Mouse (Mus musculus) stomach, embryonic 14.5 days (tissue): ENCODE measurements around the gene Dip2b. TPM values are rescaled to one million over a fixed set of nuclear protein-coding genes. Genes with fewer than 3 reads are reported as not detected.
A peak's percentile ranks its signal among the peaks of the same experiment; 100 is the strongest.

Experiments used
- ATAC-seq: fragments of 200-750 bp; cut with Nextera tagmentation; 2 replicates; pipeline ENCODE4 v1.8.0; 2017; ENCODE audit warnings: low read depth, moderate TSS enrichment; ENCODE audit not compliant: insufficient number of reproducible peaks, insufficient read depth, low FRiP score
- H3K27ac ChIP-seq: fragments of 300-500 bp; sonication (generic); 2 replicates; pipeline ENCODE4 v1.5.1; 2014; ENCODE audit warnings: mild to moderate bottlenecking, low read length, moderate library complexity, mixed read lengths
- H3K27me3 ChIP-seq: fragments of 300-500 bp; sonication (generic); 2 replicates; pipeline ENCODE4 v1.6.1; 2014; ENCODE audit warnings: low read length, control low read depth, mixed read lengths; ENCODE audit not compliant: control insufficient read depth, insufficient read depth
- H3K36me3 ChIP-seq: fragments of 300-500 bp; sonication (generic); 2 replicates; pipeline ENCODE4 v1.6.1; 2014; ENCODE audit warnings: mild to moderate bottlenecking, control low read depth, low read length, moderate library complexity, mixed read lengths; ENCODE audit not compliant: control insufficient read depth, insufficient read depth
- H3K4me1 ChIP-seq: fragments of 300-500 bp; sonication (generic); 2 replicates; pipeline ENCODE4 v1.6.1; 2014; ENCODE audit warnings: low read length, control low read depth, mixed read lengths; ENCODE audit not compliant: control insufficient read depth, insufficient read depth
- H3K4me2 ChIP-seq: fragments of 300-500 bp; sonication (generic); replicated peaks from 2 replicates; pipeline ENCODE4 v1.6.1; 2014; ENCODE audit warnings: low read depth, low read length, control low read depth
- H3K4me3 ChIP-seq: fragments of 300-500 bp; sonication (generic); 2 replicates; pipeline ENCODE4 v1.5.1; 2014; ENCODE audit warnings: low read depth, low read length, control low read depth
- H3K9ac ChIP-seq: fragments of 300-500 bp; sonication (generic); replicated peaks from 2 replicates; pipeline ENCODE4 v1.6.1; 2014; ENCODE audit warnings: low read depth, mild to moderate bottlenecking, control low read depth, low read length, moderate library complexity, mixed read lengths
- H3K9me3 ChIP-seq: fragments of 300-500 bp; sonication (generic); 2 replicates; pipeline ENCODE4 v1.6.1; 2016; ENCODE audit warnings: low read depth, low read length, control low read depth; ENCODE audit not compliant: control insufficient read depth
- WGBS: fragments of 180-500 bp; shearing (Covaris S2); extraction: QIAGEN DNeasy Blood & Tissue Kit; methylation state at CpG from one replicate; pipeline ENCODE4 v1.1.7; 2014; 5-methylcytosine and 5-hydroxymethylcytosine counted together
- polyA plus RNA-seq: library from polyadenylated mRNA; unstranded; fragments of >200 nt; fragmentation: Nextera tagmentation; extraction: Ambion mirVana; gene quantifications from 2 replicates; pipeline ENCODE4 v1.2.1, GENCODE M21; 2014

Gene Dip2b
- polyA plus RNA-seq, 1 experiment from 2014 or later = 18.2 TPM

- H3K4me3 ChIP-seq = no peak overlapping the region
- 17% methylated on average over 5 of the region's 5 CpGs for WGBS
- no peak overlapping the region for H3K27ac ChIP-seq
- no peak overlapping the region for H3K4me2 ChIP-seq
- no peak overlapping the region for H3K9ac ChIP-seq
- H3K36me3 ChIP-seq = no peaks in the 10 kb centered on the region
- H3K9me3 ChIP-seq = no peaks in the 10 kb centered on the region
- ATAC-seq = no peak
- no peaks in the 10 kb centered on the region for H3K27me3 ChIP-seq
- H3K4me1 ChIP-seq = no peaks in the 10 kb centered on the region
These were observed 15.5 kb upstream of the Dip2b start for GRCm38 (mm10) chr15:100022923-100023322.

- no peaks in the 10 kb centered on the region for H3K36me3 ChIP-seq
- H3K27me3 ChIP-seq = no peaks in the 10 kb centered on the region
- H3K4me1 ChIP-seq = no peaks in the 10 kb centered on the region
- H3K4me2 ChIP-seq = no peak overlapping the region
- no peak overlapping the region for H3K4me3 ChIP-seq
- no peaks in the 10 kb centered on the region for H3K9me3 ChIP-seq
- ATAC-seq = no peak
- H3K27ac ChIP-seq = no peak overlapping the region
- 72% methylated on average over 11 of the region's 11 CpGs for WGBS
- no peak overlapping the region for H3K9ac ChIP-seq
These were observed 13.2 kb upstream of the Dip2b start for GRCm38 (mm10) chr15:100025076-100025834.

GRCm38 (mm10) chr15:100028133-100028532 is 10.3 kb upstream of the Dip2b start:
- no peak for ATAC-seq
- no peak overlapping the region for H3K27ac ChIP-seq
- H3K9me3 ChIP-seq = no peaks in the 10 kb centered on the region
- 76% methylated on average over 2 of the region's 2 CpGs for WGBS
- no peaks in the 10 kb centered on the region for H3K36me3 ChIP-seq
- no peak overlapping the region for H3K9ac ChIP-seq
- H3K27me3 ChIP-seq = no peaks in the 10 kb centered on the region
- no peak overlapping the region for H3K4me2 ChIP-seq
- H3K4me3 ChIP-seq = no peak overlapping the region
- no peaks in the 10 kb centered on the region for H3K4me1 ChIP-seq

GRCm38 (mm10) chr15:100029497-100029896 is 9.0 kb upstream of the Dip2b start:
- Histone ChIP-seq H3K36me3 (no peaks in the 10 kb centered on the region), H3K4me2 (no peak overlapping the region), H3K4me3 (no peak overlapping the region), H3K9ac (no peak overlapping the region), H3K9me3 (no peaks in the 10 kb centered on the region), H3K27ac (no peak overlapping the region), H3K4me1 (no peaks in the 10 kb centered on the region), H3K27me3 (no peaks in the 10 kb centered on the region)
- 0 out of 2 replicates have a peak, but pooled peaks have one; percentile 53 for ATAC-seq
- 59% methylated on average over 8 of the region's 8 CpGs for WGBS

GRCm38 (mm10) chr15:100029900-100030299 is 8.6 kb upstream of the Dip2b start:
- no peaks in the 10 kb centered on the region for H3K9me3 ChIP-seq
- ATAC-seq = no peak
- no peak overlapping the region for H3K4me2 ChIP-seq
- no peaks in the 10 kb centered on the region for H3K36me3 ChIP-seq
- no peak overlapping the region for H3K27ac ChIP-seq
- no peak overlapping the region for H3K4me3 ChIP-seq
- WGBS = 90% methylated on average over 2 of the region's 2 CpGs
- H3K27me3 ChIP-seq = no peaks in the 10 kb centered on the region
- H3K9ac ChIP-seq = no peak overlapping the region
- H3K4me1 ChIP-seq = no peaks in the 10 kb centered on the region

- Histone ChIP-seq H3K27me3 (no peaks in the 10 kb centered on the region), H3K36me3 (no peaks in the 10 kb centered on the region), H3K4me3 (no peak overlapping the region), H3K9me3 (no peaks in the 10 kb centered on the region), H3K9ac (no peak overlapping the region), H3K4me1 (no peaks in the 10 kb centered on the region), H3K4me2 (no peak overlapping the region), H3K27ac (no peak overlapping the region)
- 93% methylated on average over 3 of the region's 3 CpGs for WGBS
- no peak for ATAC-seq
These were observed 5.9 kb upstream of the Dip2b start for GRCm38 (mm10) chr15:100032546-100032945.

GRCm38 (mm10) chr15:100039001-100039701 is 687 bp downstream of the Dip2b start:
- Histone ChIP-seq H3K9ac (peak overlapping the region; percentile 86), H3K4me1 (peaks cover 19% of the 10 kb centered on the region), H3K4me3 (peak overlapping the region; percentile 90), H3K9me3 (no peaks in the 10 kb centered on the region), H3K27ac (peak overlapping the region; percentile 93), H3K36me3 (no peaks in the 10 kb centered on the region), H3K27me3 (no peaks in the 10 kb centered on the region), H3K4me2 (peak overlapping the region; percentile 80)
- ATAC-seq = peak; percentile 57
- under 1% methylated on average over 36 of the region's 36 CpGs for WGBS

- Histone ChIP-seq H3K4me2 (peak overlapping the region; percentile 80), H3K9me3 (no peaks in the 10 kb centered on the region), H3K36me3 (no peaks in the 10 kb centered on the region), H3K27ac (no peak overlapping the region), H3K9ac (0 out of 2 replicates have a peak overlapping the region, but pooled peaks have one; percentile 10), H3K4me1 (peaks cover 19% of the 10 kb centered on the region), H3K4me3 (peak overlapping the region; percentile 90; the same call in 1 of the 2 replicates), H3K27me3 (no peaks in the 10 kb centered on the region)
- no peak for ATAC-seq
- 28% methylated on average over 14 of the region's 14 CpGs for WGBS
These were observed 2.2 kb downstream of the Dip2b start for GRCm38 (mm10) chr15:100040541-100041266.
